Mouse (Mus musculus): ENCODE measurements around the gene Camk2n2. TPM values are rescaled to one million over a fixed set of nuclear protein-coding genes. Genes with fewer than 3 reads are reported as not detected.

The Camk2n2 gene
- polyA plus RNA-seq, 1 experiment from 2014 or later = 0.57 TPM

GRCm38 (mm10) chr16:20589939-20590679, 31.0 kb downstream of the Camk2n2 start:
- Histone ChIP-seq H3K36me3 (ENCODE audit: control insufficient read depth, insufficient read depth, low read length) (no peaks in the 10 kb centered on the region), H3K4me2 (ENCODE audit: low read length) (peak overlapping the region; percentile 88), H3K4me3 (ENCODE audit: control insufficient read depth in 1 of 2, insufficient read depth in 1 of 2, low read depth in 1 of 2, low read length in 2 of 2) (peak overlapping the region; percentile 51 to 52), H3K27ac (replicated peaks in 1 of 2; ENCODE audit: control insufficient read depth in 1 of 2, insufficient read depth in 1 of 2, low read depth in 2 of 2, low read length in 2 of 2) (no peak overlapping the region), H3K9me3 (ENCODE audit: control insufficient read depth, low read length) (no peaks in the 10 kb centered on the region), H3K27me3 (ENCODE audit: control insufficient read depth, insufficient read depth, low read length) (peaks cover 63% of the 10 kb centered on the region), H3K4me1 (ENCODE audit: control insufficient read depth in 2 of 2, insufficient read depth in 2 of 2, low read length in 2 of 2) (peaks cover 5 to 21% of the 10 kb centered on the region in 2 experiments; a peak in 2 of 4 replicates), H3K9ac (ENCODE audit: low read length) (peak overlapping the region; percentile 48)
- ATAC-seq (ENCODE audit: insufficient number of reproducible peaks, insufficient read depth, low FRiP score, low read depth) = peak; percentile 48; the same call in 1 of the 2 replicates
- WGBS = under 1% methylated on average over 36 of the region's 39 CpGs

GRCm38 (mm10) chr16:20589366-20589938, 31.6 kb downstream of the Camk2n2 start, which contains the start of gene Vwa5b2:
Vwa5b2 (plus strand) TSS chr16:20589471.
- no peak for ATAC-seq (ENCODE audit: insufficient number of reproducible peaks, insufficient read depth, low FRiP score, low read depth)

More at GRCm38 (mm10) chr16:20589366-20589938, 31.6 kb downstream of the Camk2n2 start, which contains the start of gene Vwa5b2:
- Histone ChIP-seq H3K4me3 (ENCODE audit: control insufficient read depth in 1 of 2, insufficient read depth in 1 of 2, low read depth in 1 of 2, low read length in 2 of 2) (peak within 1 kb of the TSS; percentile 51 to 52), H3K36me3 (ENCODE audit: control insufficient read depth, insufficient read depth, low read length) (no peaks in the 10 kb centered on the region), H3K4me2 (ENCODE audit: low read length) (peak within 1 kb of the TSS; percentile 88), H3K27ac (replicated peaks in 1 of 2; ENCODE audit: control insufficient read depth in 1 of 2, insufficient read depth in 1 of 2, low read depth in 2 of 2, low read length in 2 of 2) (no peak within 1 kb of the TSS), H3K27me3 (ENCODE audit: control insufficient read depth, insufficient read depth, low read length) (peaks cover 63% of the 10 kb centered on the region), H3K4me1 (ENCODE audit: control insufficient read depth in 2 of 2, insufficient read depth in 2 of 2, low read length in 2 of 2) (peaks cover 5 to 21% of the 10 kb centered on the region in 2 experiments; a peak in 2 of 4 replicates), H3K9ac (ENCODE audit: low read length) (peak within 1 kb of the TSS; percentile 48), H3K9me3 (ENCODE audit: control insufficient read depth, low read length) (no peaks in the 10 kb centered on the region)
- WGBS = 1% methylated on average over 24 of the region's 24 CpGs

MicroRNA genes within 50 kb of the gene (microRNA counts, 519-probe panel; counts per million panel counts)
- 3,631 counts per million, percentile 73 among the panel's probes with 10 or more counts for microRNA mmu-miR-1224

Small RNAs within 50 kb of the gene (microRNA-seq; reads per million reads assigned to microRNA genes)
- not detected for gene Mir1224

Other genes starting within 250 kb of the Camk2n2 start
- 64.6 and 68.6 TPM in 2 replicates for gene Abcc5, start 194.9 kb downstream of the Camk2n2 start, polyA plus RNA-seq (2014; fragmentation: Nextera tagmentation; extraction: Ambion mirVana)
- 67.3 and 69.6 TPM in 2 replicates for gene Eif2b5, start 122.5 kb downstream of the Camk2n2 start, polyA plus RNA-seq (2014; fragmentation: Nextera tagmentation; extraction: Ambion mirVana)
- gene Dvl3, start 104.3 kb downstream of the Camk2n2 start, polyA plus RNA-seq (2014; fragmentation: Nextera tagmentation; extraction: Ambion mirVana) = 20.7 and 21.0 TPM in 2 replicates
- gene Ap2m1, start 85.8 kb downstream of the Camk2n2 start, polyA plus RNA-seq (2014; fragmentation: Nextera tagmentation; extraction: Ambion mirVana) = 451 and 502 TPM in 2 replicates
- 37.1 and 46.0 TPM in 2 replicates for gene Abcf3, start 72.7 kb downstream of the Camk2n2 start, polyA plus RNA-seq (2014; fragmentation: Nextera tagmentation; extraction: Ambion mirVana)
- gene Vwa5b2, start 31.8 kb downstream of the Camk2n2 start, polyA plus RNA-seq (2014; fragmentation: Nextera tagmentation; extraction: Ambion mirVana) = 0.23 and 0.54 TPM in 2 replicates
- 19.4 TPM in 2 replicates for gene Eef1akmt4, start 9.7 kb downstream of the Camk2n2 start, polyA plus RNA-seq (2014; fragmentation: Nextera tagmentation; extraction: Ambion mirVana)
- gene Gm49333, start 9.7 kb downstream of the Camk2n2 start, polyA plus RNA-seq (2014; fragmentation: Nextera tagmentation; extraction: Ambion mirVana) = 0.14 TPM in 1 of 2 replicates, not detected in the other
- gene Alg3, start 9.6 kb downstream of the Camk2n2 start, polyA plus RNA-seq (2014; fragmentation: Nextera tagmentation; extraction: Ambion mirVana) = 29.3 and 31.4 TPM in 2 replicates
- 0.22 and 0.53 TPM in 2 replicates for gene Ece2, start 8.5 kb upstream of the Camk2n2 start, polyA plus RNA-seq (2014; fragmentation: Nextera tagmentation; extraction: Ambion mirVana)
- gene Psmd2, start 30.4 kb upstream of the Camk2n2 start, polyA plus RNA-seq (2014; fragmentation: Nextera tagmentation; extraction: Ambion mirVana) = 217 and 231 TPM in 2 replicates
- 96.6 and 107 TPM in 2 replicates for gene Eif4g1, start 47.0 kb upstream of the Camk2n2 start, polyA plus RNA-seq (2014; fragmentation: Nextera tagmentation; extraction: Ambion mirVana)
- 7.1 and 7.2 TPM in 2 replicates for gene Fam131a, start 72.0 kb upstream of the Camk2n2 start, polyA plus RNA-seq (2014; fragmentation: Nextera tagmentation; extraction: Ambion mirVana)
- gene Polr2h, start 96.4 kb upstream of the Camk2n2 start, polyA plus RNA-seq (2014; fragmentation: Nextera tagmentation; extraction: Ambion mirVana) = 53.2 and 58.4 TPM in 2 replicates
- 4.0 and 5.1 TPM in 2 replicates for gene Clcn2, start 96.5 kb upstream of the Camk2n2 start, polyA plus RNA-seq (2014; fragmentation: Nextera tagmentation; extraction: Ambion mirVana)
- gene Chrd, start 111.8 kb upstream of the Camk2n2 start, polyA plus RNA-seq (2014; fragmentation: Nextera tagmentation; extraction: Ambion mirVana) = 0.67 and 0.70 TPM in 2 replicates
- 0.34 TPM in 1 of 2 replicates, not detected in the other for gene Thpo, start 113.2 kb upstream of the Camk2n2 start, polyA plus RNA-seq (2014; fragmentation: Nextera tagmentation; extraction: Ambion mirVana)